Mouse (Mus musculus): Measurements from ENCODE around the gene Gm5105. TPM values are rescaled to one million over a fixed set of nuclear protein-coding genes. Genes with fewer than 3 reads are reported as not detected.

The Gm5105 gene
- polyA plus RNA-seq, 1 experiment from 2014 or later: 0.19 TPM

DNA sequence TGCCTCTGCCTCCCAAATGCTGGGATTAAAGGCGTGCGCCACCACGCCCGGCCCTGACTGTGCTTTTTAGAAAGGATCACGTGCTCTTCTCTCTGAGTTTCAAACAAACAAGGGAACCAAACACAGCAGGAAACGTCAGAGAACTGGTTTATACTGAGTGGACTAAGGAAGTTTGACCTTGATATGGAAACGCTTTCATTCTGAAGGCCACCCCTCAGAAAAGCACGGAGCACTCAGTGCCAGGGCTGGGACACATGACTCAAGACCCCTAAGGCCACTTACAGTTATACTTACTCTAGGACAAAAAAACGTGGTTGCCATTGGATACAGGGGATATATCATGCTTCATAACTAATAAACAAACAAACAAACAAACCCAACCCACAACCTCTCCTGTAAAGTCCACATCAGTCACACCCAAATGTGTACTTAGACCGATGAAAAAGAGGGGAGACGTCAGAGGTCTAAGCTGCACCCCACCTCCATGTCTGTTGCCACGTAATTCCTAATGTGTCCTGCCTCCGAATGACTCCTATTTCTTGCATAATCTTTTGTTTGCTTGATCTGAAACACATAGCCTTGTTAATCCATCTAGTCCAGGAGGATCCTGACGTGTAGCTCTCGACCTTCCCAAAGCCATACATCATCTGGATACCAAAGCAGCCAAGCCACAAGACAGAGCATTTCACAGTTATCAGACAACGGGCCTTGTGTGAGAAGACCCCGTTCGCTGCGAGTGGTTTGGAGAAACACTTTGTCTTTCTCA is 29.3 kb upstream of the Gm5105 start:
- no peaks in the 10 kb centered on the region for H3K9me3 ChIP-seq (replicated peaks; ENCODE audit: control insufficient read depth, low read length)
- 78% methylated on average over 19 of the region's 19 CpGs for WGBS
- H3K4me3 ChIP-seq (replicated peaks; ENCODE audit: low read length): no peak overlapping the region
- no peak overlapping the region for H3K9ac ChIP-seq (ENCODE audit: low read length)
- H3K27ac ChIP-seq (ENCODE audit: low read length): no peak overlapping the region
- peaks cover 3% of the 10 kb centered on the region; the same call in 1 of the 2 replicates for H3K4me1 ChIP-seq (ENCODE audit: control insufficient read depth, insufficient read depth, low read length)
- H3K36me3 ChIP-seq (ENCODE audit: control insufficient read depth, insufficient read depth, low read length): no peaks in the 10 kb centered on the region
- no peak overlapping the region for H3K4me2 ChIP-seq (ENCODE audit: low read depth, low read length)
- no peak for ATAC-seq (ENCODE audit: insufficient read depth, low FRiP score)
- H3K27me3 ChIP-seq (ENCODE audit: control insufficient read depth, insufficient read depth, low read length): no peaks in the 10 kb centered on the region

- no peak overlapping the region for H3K27ac ChIP-seq (ENCODE audit: low read length)
- peaks cover 3% of the 10 kb centered on the region; the same call in 1 of the 2 replicates for H3K4me1 ChIP-seq (ENCODE audit: control insufficient read depth, insufficient read depth, low read length)
- no peak overlapping the region for H3K4me3 ChIP-seq (replicated peaks; ENCODE audit: low read length)
- no peak overlapping the region for H3K9ac ChIP-seq (ENCODE audit: low read length)
- no peak for ATAC-seq (ENCODE audit: insufficient read depth, low FRiP score)
- WGBS: 68% methylated on average over 10 of the region's 10 CpGs
- no peak overlapping the region for H3K4me2 ChIP-seq (ENCODE audit: low read depth, low read length)
- H3K27me3 ChIP-seq (ENCODE audit: control insufficient read depth, insufficient read depth, low read length): no peaks in the 10 kb centered on the region
- no peaks in the 10 kb centered on the region for H3K9me3 ChIP-seq (replicated peaks; ENCODE audit: control insufficient read depth, low read length)
- H3K36me3 ChIP-seq (ENCODE audit: control insufficient read depth, insufficient read depth, low read length): no peaks in the 10 kb centered on the region
Observed at GRCm38 (mm10) chr3:138095718-138096117, 28.5 kb upstream of the Gm5105 start.

DNA sequence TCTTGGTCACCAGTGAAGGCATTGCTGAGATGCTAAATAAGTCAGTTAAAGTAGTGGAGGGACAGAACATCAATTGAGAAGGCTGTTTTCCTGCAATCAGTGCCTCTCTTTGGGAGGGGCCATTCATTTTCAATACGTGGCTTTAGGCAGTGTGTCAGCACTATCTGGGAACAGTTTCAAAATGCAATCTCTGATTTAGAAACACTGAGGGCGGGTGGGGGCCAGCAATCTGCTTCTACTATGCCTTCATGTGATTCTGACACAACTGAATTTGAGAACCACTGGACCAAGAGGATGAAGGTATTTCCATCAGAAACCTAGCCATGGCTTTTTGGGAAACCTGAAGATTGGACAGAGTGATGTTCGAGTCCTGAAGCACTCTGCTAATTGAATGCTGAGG is 28.1 kb upstream of the Gm5105 start:
- Histone ChIP-seq H3K36me3 (ENCODE audit: control insufficient read depth, insufficient read depth, low read length) (no peaks in the 10 kb centered on the region), H3K27me3 (ENCODE audit: control insufficient read depth, insufficient read depth, low read length) (no peaks in the 10 kb centered on the region), H3K27ac (ENCODE audit: low read length) (no peak overlapping the region), H3K9me3 (replicated peaks; ENCODE audit: control insufficient read depth, low read length) (no peaks in the 10 kb centered on the region), H3K4me1 (ENCODE audit: control insufficient read depth, insufficient read depth, low read length) (peaks cover 3% of the 10 kb centered on the region; the same call in 1 of the 2 replicates), H3K4me2 (ENCODE audit: low read depth, low read length) (no peak overlapping the region), H3K9ac (ENCODE audit: low read length) (no peak overlapping the region), H3K4me3 (replicated peaks; ENCODE audit: low read length) (no peak overlapping the region)
- 62% methylated on average over 3 of the region's 3 CpGs for WGBS
- ATAC-seq (ENCODE audit: insufficient read depth, low FRiP score): no peak

DNA sequence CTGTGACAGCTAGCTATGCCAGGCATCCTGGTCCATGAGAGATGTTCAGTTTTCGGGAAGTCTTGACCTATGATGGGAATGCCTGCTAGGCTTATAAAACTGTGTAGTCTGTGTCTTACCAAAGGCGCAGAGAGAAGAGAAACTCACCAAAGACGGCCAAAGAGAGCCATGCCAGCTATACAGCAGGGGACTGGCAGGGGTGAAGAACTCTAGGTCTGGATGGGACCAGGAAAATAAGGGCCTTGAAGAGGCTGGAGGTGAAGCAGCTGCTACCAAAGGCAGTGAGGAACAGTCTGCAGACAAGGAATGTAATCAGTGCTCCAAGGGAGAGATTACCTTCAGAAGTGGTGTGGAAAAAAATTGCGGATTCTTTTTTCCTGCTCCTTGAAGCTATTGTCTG is 16.7 kb upstream of the Gm5105 start:
- no peak for ATAC-seq (ENCODE audit: insufficient read depth, low FRiP score)
- whole genome bisulfite sequencing: 80% methylated on average over 4 of the region's 4 CpGs
- Histone ChIP-seq H3K36me3 (ENCODE audit: control insufficient read depth, insufficient read depth, low read length) (no peaks in the 10 kb centered on the region), H3K4me2 (ENCODE audit: low read depth, low read length) (no peak overlapping the region), H3K4me3 (replicated peaks; ENCODE audit: low read length) (no peak overlapping the region), H3K9ac (ENCODE audit: low read length) (no peak overlapping the region), H3K9me3 (replicated peaks; ENCODE audit: control insufficient read depth, low read length) (no peaks in the 10 kb centered on the region), H3K27me3 (ENCODE audit: control insufficient read depth, insufficient read depth, low read length) (no peaks in the 10 kb centered on the region), H3K27ac (ENCODE audit: low read length) (no peak overlapping the region), H3K4me1 (ENCODE audit: control insufficient read depth, insufficient read depth, low read length) (no peaks in the 10 kb centered on the region; the same call in 1 of the 2 replicates)

DNA sequence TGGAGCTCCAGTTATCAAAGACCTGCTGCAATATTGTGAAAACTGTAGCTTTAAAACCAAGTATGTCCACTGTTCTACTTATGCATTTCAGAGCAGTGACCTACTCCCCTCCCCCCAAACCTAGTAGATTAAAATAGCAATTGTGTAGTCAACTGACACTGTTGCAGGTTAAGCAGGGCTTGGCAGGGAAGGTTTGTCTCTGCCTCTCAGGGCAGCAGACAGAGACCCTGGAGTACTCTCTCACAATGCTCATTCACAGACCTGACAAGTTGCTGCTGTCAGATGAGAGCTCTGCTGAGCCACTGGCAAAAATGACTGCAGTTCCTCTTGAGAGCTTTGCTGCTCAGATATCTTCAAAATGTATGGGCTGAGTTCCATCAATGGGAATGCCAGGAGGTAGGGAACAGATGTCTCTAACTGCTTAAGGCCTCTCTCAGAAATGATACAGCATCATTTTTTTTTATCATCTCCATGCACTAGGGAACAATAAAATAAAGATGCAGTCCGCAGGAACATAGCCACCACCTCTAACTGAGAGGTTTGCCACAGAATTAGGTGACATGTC is 16.0 kb upstream of the Gm5105 start:
- Histone ChIP-seq H3K4me3 (replicated peaks; ENCODE audit: low read length) (no peak overlapping the region), H3K4me1 (ENCODE audit: control insufficient read depth, insufficient read depth, low read length) (no peaks in the 10 kb centered on the region; the same call in 1 of the 2 replicates), H3K9me3 (replicated peaks; ENCODE audit: control insufficient read depth, low read length) (no peaks in the 10 kb centered on the region), H3K27ac (ENCODE audit: low read length) (no peak overlapping the region), H3K36me3 (ENCODE audit: control insufficient read depth, insufficient read depth, low read length) (no peaks in the 10 kb centered on the region), H3K4me2 (ENCODE audit: low read depth, low read length) (no peak overlapping the region), H3K27me3 (ENCODE audit: control insufficient read depth, insufficient read depth, low read length) (no peaks in the 10 kb centered on the region), H3K9ac (ENCODE audit: low read length) (no peak overlapping the region)
- ATAC-seq (ENCODE audit: insufficient read depth, low FRiP score): no peak
- 89% methylated on average over 1 of the region's 1 CpGs for WGBS

- Histone ChIP-seq H3K27ac (ENCODE audit: low read length) (no peak overlapping the region), H3K4me1 (ENCODE audit: control insufficient read depth, insufficient read depth, low read length) (peaks cover 3% of the 10 kb centered on the region; the same call in 1 of the 2 replicates), H3K9me3 (replicated peaks; ENCODE audit: control insufficient read depth, low read length) (no peaks in the 10 kb centered on the region), H3K9ac (ENCODE audit: low read length) (no peak overlapping the region), H3K4me2 (ENCODE audit: low read depth, low read length) (no peak overlapping the region), H3K27me3 (ENCODE audit: control insufficient read depth, insufficient read depth, low read length) (no peaks in the 10 kb centered on the region), H3K36me3 (ENCODE audit: control insufficient read depth, insufficient read depth, low read length) (no peaks in the 10 kb centered on the region), H3K4me3 (replicated peaks; ENCODE audit: low read length) (no peak overlapping the region)
- WGBS: 32% methylated on average over 1 of the region's 1 CpGs
- no peak for ATAC-seq (ENCODE audit: insufficient read depth, low FRiP score)
Observed at GRCm38 (mm10) chr3:138078701-138079100, 11.5 kb upstream of the Gm5105 start.

GRCm38 (mm10) chr3:138077476-138078340 is 10.5 kb upstream of the Gm5105 start:
- Histone ChIP-seq H3K27ac (ENCODE audit: low read length) (no peak overlapping the region), H3K9ac (ENCODE audit: low read length) (no peak overlapping the region), H3K9me3 (replicated peaks; ENCODE audit: control insufficient read depth, low read length) (no peaks in the 10 kb centered on the region), H3K27me3 (ENCODE audit: control insufficient read depth, insufficient read depth, low read length) (no peaks in the 10 kb centered on the region), H3K4me1 (ENCODE audit: control insufficient read depth, insufficient read depth, low read length) (peaks cover 3% of the 10 kb centered on the region; the same call in 1 of the 2 replicates), H3K4me3 (replicated peaks; ENCODE audit: low read length) (no peak overlapping the region), H3K36me3 (ENCODE audit: control insufficient read depth, insufficient read depth, low read length) (no peaks in the 10 kb centered on the region), H3K4me2 (ENCODE audit: low read depth, low read length) (no peak overlapping the region)
- 67% methylated on average over 11 of the region's 11 CpGs for WGBS
- ATAC-seq (ENCODE audit: insufficient read depth, low FRiP score): no peak

DNA sequence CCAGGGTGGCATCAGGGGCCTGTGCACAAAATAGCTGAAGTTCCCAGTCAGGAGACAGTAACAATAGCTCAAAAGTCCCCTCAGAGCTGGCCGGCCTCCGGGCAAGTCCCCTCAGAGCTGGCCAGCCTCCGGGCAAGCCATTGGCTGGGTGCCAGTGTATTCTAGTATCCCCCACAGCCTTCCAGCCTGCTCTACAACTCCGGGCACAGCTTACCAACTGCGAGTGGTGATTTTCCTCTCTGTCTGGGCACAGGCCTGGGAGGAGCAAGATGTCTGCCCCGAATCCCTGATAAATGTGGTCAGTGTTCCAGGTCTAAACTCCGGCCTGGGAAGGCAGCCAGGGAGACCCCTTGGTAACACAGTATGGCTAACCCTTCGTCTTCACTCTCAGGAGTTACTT is 8.0 kb upstream of the Gm5105 start:
- Histone ChIP-seq H3K27ac (ENCODE audit: low read length) (no peak overlapping the region), H3K9ac (ENCODE audit: low read length) (no peak overlapping the region), H3K36me3 (ENCODE audit: control insufficient read depth, insufficient read depth, low read length) (no peaks in the 10 kb centered on the region), H3K9me3 (replicated peaks; ENCODE audit: control insufficient read depth, low read length) (no peaks in the 10 kb centered on the region), H3K27me3 (ENCODE audit: control insufficient read depth, insufficient read depth, low read length) (no peaks in the 10 kb centered on the region), H3K4me2 (ENCODE audit: low read depth, low read length) (no peak overlapping the region), H3K4me1 (ENCODE audit: control insufficient read depth, insufficient read depth, low read length) (0 out of 2 replicates have a peak, but pooled peaks cover 3% of the 10 kb centered on the region), H3K4me3 (replicated peaks; ENCODE audit: low read length) (no peak overlapping the region)
- 57% methylated on average over 8 of the region's 8 CpGs for WGBS
- ATAC-seq (ENCODE audit: insufficient read depth, low FRiP score): peak; percentile 60; the same call in 1 of the 2 replicates

DNA sequence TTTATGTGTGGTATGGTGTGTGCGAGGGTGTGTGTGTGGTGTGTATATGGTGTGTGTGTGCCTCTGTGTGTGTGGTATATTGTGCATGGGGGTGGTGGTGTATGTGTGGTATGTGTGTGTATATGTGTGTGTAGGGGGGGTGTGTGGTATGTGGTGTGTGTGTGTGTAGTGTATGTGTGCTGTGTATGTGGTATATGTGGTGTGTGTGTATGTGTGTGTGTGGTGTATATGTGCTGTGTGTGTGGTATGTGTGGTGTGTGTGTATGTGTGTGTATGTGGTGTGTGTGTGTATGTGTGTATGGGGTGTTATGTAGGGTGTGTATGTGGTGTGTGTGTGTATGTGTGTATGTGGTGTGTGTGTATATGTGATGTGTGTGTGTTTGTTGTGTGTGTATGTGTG is 7.0 kb upstream of the Gm5105 start:
- Histone ChIP-seq H3K9me3 (replicated peaks; ENCODE audit: control insufficient read depth, low read length) (no peaks in the 10 kb centered on the region), H3K4me3 (replicated peaks; ENCODE audit: low read length) (no peak overlapping the region), H3K27ac (ENCODE audit: low read length) (no peak overlapping the region), H3K36me3 (ENCODE audit: control insufficient read depth, insufficient read depth, low read length) (no peaks in the 10 kb centered on the region), H3K4me1 (ENCODE audit: control insufficient read depth, insufficient read depth, low read length) (0 out of 2 replicates have a peak, but pooled peaks cover 3% of the 10 kb centered on the region), H3K9ac (ENCODE audit: low read length) (no peak overlapping the region), H3K4me2 (ENCODE audit: low read depth, low read length) (no peak overlapping the region), H3K27me3 (ENCODE audit: control insufficient read depth, insufficient read depth, low read length) (no peaks in the 10 kb centered on the region)
- ATAC-seq (ENCODE audit: insufficient read depth, low FRiP score): no peak
- WGBS: 83% methylated on average over 1 of the region's 1 CpGs
